Mouse (Mus musculus) embryonic facial prominence, embryonic 11.5 days (tissue): Measurements from ENCODE around the gene Olfr164. TPM values are rescaled to one million over a fixed set of nuclear protein-coding genes. Genes with fewer than 3 reads are reported as not detected.

ENCODE experiments used
- microRNA-seq: library from miRNA; unstranded; fragments of <30 nt; microRNA quantifications from one replicate; pipeline ENCODE4, GENCODE M21; 2016; ENCODE audit warnings: borderline number of aligned reads
- polyA plus RNA-seq: library from polyadenylated mRNA; unstranded; fragments of >200 nt; fragmentation: Nextera tagmentation; extraction: Ambion mirVana; gene quantifications from 2 replicates; pipeline ENCODE4 v1.2.1, GENCODE M21; 2014

Olfr164 gene
- polyA plus RNA-seq, 1 experiment from 2014 or later = not detected

Small RNA genes lying within 50 kb of the gene (microRNA-seq; reads per million reads assigned to microRNA genes)
- not detected for gene Gm23612

Other genes with a start within 250 kb of the Olfr164 start
- not detected in 2 replicates for gene Olfr165, start 109.1 kb upstream of the Olfr164 start, polyA plus RNA-seq
- not detected in 2 replicates for gene Olfr166, start 169.6 kb upstream of the Olfr164 start, polyA plus RNA-seq
- gene Olfr167, start 208.2 kb upstream of the Olfr164 start, polyA plus RNA-seq = not detected in 2 replicates
- gene Olfr168, start 221.5 kb upstream of the Olfr164 start, polyA plus RNA-seq = not detected in 2 replicates